Mouse (Mus musculus): Measurements from ENCODE around the gene Gm8068. TPM values are rescaled to one million over a fixed set of nuclear protein-coding genes. Genes with fewer than 3 reads are reported as not detected.
"Not testable (repeated sequence)": the region's sequence is repeated elsewhere in the genome, so short reads cannot be mapped to it uniquely, and the experiment has no call there.

Gm8068 gene
- total RNA-seq (2014; fragmentation: Nextera tagmentation) (not detected in 2 replicates), total RNA-seq (2017) (not detected in 2 replicates), polyA plus RNA-seq (2012) (not detected in 2 replicates)

DNA sequence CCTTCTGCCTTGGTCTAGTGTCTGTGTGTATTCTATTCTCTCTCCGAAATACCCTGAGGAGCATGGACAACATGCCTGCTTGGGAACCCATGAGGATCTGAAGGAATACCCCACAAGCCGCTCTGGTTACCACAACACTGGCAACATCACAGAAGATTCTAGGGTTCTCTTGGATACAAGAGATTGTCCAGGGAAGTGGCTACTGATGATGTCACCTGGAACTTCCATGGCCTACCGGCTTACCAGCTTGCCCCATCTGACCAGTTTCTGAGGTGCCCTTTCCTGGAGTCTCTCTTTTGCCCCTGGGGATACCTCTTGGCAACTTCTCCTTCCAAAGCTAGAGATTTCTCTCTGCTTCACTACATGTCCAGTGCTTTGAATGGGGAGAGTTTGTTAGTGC, at the start of gene Gm8068:
Gm8068 (minus strand) TSS at position 101 of the 400 bp plus-strand sequence.
- not testable (repeated sequence) for H3K4me1 ChIP-seq (ENCODE audit: insufficient read depth, low read depth, low read length); H3K27me3 ChIP-seq (ENCODE audit: insufficient read depth, low read length); H3K9me3 ChIP-seq (replicated peaks); DNase-seq (ENCODE audit: low spot score); ATAC-seq (ENCODE audit: extremely low read depth, insufficient number of reproducible peaks, low FRiP score, poor library complexity, severe bottlenecking); H3K4me3 ChIP-seq (ENCODE audit: low read depth, low read length); H3K36me3 ChIP-seq (replicated peaks)

DNA sequence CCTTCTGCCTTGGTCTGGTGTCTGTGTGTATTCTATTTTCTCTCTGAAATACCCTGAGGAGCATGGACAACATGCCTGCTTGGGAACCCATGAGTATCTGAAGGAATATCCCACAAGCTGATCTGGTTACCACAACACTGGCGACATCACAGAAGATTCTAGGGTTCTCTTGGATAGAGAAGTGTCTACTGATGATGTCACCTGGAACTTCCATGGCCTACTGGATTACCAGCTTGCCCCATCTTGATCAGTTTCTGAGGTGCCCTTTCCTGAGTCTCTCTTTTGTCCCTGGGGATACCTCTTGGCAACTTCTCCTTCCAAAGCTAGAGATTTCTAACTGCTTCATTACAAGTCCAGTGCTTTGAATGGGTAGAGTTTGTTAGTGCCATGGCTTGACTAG, 48.8 kb upstream of the Gm8068 start, which contains the start of gene Gm7929:
Gm7929 (minus strand) TSS at position 101 of the 400 bp plus-strand sequence.
- not testable (repeated sequence) for H3K4me3 ChIP-seq (ENCODE audit: low read depth, low read length); H3K27me3 ChIP-seq (ENCODE audit: insufficient read depth, low read length); H3K9me3 ChIP-seq (replicated peaks); ATAC-seq (ENCODE audit: extremely low read depth, insufficient number of reproducible peaks, low FRiP score, poor library complexity, severe bottlenecking); H3K4me1 ChIP-seq (ENCODE audit: insufficient read depth, low read depth, low read length); H3K36me3 ChIP-seq (replicated peaks); DNase-seq (ENCODE audit: low spot score)

DNA sequence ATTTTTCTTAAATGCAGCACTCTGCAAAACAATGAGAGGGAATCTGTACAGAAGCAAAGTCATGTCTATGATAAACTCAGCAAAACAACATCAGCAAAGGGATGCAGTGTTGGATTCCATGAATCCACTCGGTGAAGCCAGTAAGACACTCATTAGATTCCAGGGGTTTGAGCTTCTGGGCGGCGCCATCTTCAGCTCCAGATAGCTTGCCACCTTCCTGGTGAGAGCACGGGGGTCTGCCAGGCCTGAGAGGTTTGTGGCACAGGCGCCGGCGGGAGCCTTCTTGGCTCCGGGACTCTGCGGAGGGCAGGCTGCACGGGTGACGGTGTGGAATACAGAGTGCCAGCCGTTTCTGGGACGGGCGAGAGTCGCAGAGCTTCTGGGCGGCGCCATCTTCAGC, 21.8 kb upstream of the Gm8068 start:
- ATAC-seq (ENCODE audit: extremely low read depth, insufficient number of reproducible peaks, low FRiP score, poor library complexity, severe bottlenecking); H3K9me3 ChIP-seq (replicated peaks); H3K4me1 ChIP-seq (ENCODE audit: insufficient read depth, low read depth, low read length); DNase-seq (ENCODE audit: low spot score); H3K27me3 ChIP-seq (ENCODE audit: insufficient read depth, low read length); H3K36me3 ChIP-seq (replicated peaks); H3K4me3 ChIP-seq (ENCODE audit: low read depth, low read length): not testable (repeated sequence)

DNA sequence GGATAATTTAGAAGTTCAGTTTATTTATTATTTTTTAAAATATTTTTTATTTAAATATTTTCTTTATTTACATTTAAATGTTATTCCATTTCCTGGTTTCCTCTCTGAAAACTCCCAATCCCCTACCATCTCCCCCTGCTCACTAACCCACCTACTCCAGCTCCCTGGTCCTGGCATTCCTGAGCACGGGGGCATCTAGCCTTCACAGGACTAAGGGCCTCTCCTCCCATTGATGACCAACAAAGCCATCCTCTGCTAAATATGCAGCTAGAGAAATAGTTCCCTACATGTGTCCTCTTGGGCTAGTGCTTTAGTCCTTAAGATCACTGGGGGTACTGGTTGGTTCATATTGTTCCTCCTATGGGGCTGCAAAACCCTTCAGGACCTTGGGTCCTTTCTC, 15.5 kb upstream of the Gm8068 start:
- ATAC-seq (ENCODE audit: extremely low read depth, insufficient number of reproducible peaks, low FRiP score, poor library complexity, severe bottlenecking), result not testable (repeated sequence)

DNA sequence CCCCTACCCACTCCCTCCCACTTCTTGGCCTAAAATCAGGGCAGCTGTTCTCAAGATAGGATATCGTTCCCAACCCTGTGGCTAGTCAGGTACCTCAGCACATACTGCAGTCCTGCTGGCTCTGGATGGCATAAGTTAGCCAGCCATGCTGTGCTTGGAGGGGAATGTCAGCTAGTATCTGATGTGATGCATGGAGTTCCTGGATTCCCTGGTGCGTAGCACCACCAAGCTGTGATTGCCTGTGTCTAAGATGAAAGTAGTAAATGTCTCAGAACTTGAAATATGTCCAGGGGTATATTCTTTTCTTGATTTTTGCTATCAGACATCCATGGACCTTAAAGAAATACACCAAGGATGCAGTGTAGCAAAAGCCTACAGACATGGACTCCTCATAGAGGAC, 53.5 kb downstream of the Gm8068 start:
- H3K4me3 ChIP-seq (ENCODE audit: low read depth, low read length); H3K27me3 ChIP-seq (ENCODE audit: insufficient read depth, low read length); H3K4me1 ChIP-seq (ENCODE audit: insufficient read depth, low read depth, low read length); DNase-seq (ENCODE audit: low spot score); H3K36me3 ChIP-seq (replicated peaks); H3K9me3 ChIP-seq (replicated peaks); ATAC-seq (ENCODE audit: extremely low read depth, insufficient number of reproducible peaks, low FRiP score, poor library complexity, severe bottlenecking): not testable (repeated sequence)

More for the DNA sequence above, 15.5 kb upstream of the Gm8068 start:
- DNase-seq (ENCODE audit: low spot score); H3K4me1 ChIP-seq (ENCODE audit: insufficient read depth, low read depth, low read length); H3K27me3 ChIP-seq (ENCODE audit: insufficient read depth, low read length); H3K36me3 ChIP-seq (replicated peaks); H3K4me3 ChIP-seq (ENCODE audit: low read depth, low read length); H3K9me3 ChIP-seq (replicated peaks): not testable (repeated sequence)

Other genes with a start within 250 kb of the Gm8068 start
- not detected in 2 replicates for gene Gm7954, start 248.4 kb downstream of the Gm8068 start, total RNA-seq (2014; fragmentation: Nextera tagmentation)
- gene Gm7954, start 248.4 kb downstream of the Gm8068 start, total RNA-seq (2017), result 0.38 TPM in 1 of 2 replicates, not detected in the other
- not detected in 2 replicates for gene Gm7954, start 248.4 kb downstream of the Gm8068 start, polyA plus RNA-seq (2012)
- gene Gm3486, start 212.4 kb downstream of the Gm8068 start, total RNA-seq (2014; fragmentation: Nextera tagmentation), result not detected in 2 replicates
- not detected in 2 replicates for gene Gm3486, start 212.4 kb downstream of the Gm8068 start, total RNA-seq (2017)
- not detected in 2 replicates for gene Gm3486, start 212.4 kb downstream of the Gm8068 start, polyA plus RNA-seq (2012)
- not detected in 2 replicates for gene Gm7970, start 146.3 kb downstream of the Gm8068 start, total RNA-seq (2014; fragmentation: Nextera tagmentation)
- not detected in 2 replicates for gene Gm7970, start 146.3 kb downstream of the Gm8068 start, total RNA-seq (2017)
- not detected in 2 replicates for gene Gm7970, start 146.3 kb downstream of the Gm8068 start, polyA plus RNA-seq (2012)
- gene 1700049E17Rik2, start 128.7 kb downstream of the Gm8068 start, total RNA-seq (2014; fragmentation: Nextera tagmentation), result 0.58 TPM in 1 of 2 replicates, not detected in the other
- 0.22 TPM in 1 of 2 replicates, not detected in the other for gene 1700049E17Rik2, start 128.7 kb downstream of the Gm8068 start, total RNA-seq (2017)
- not detected in 2 replicates for gene 1700049E17Rik2, start 128.7 kb downstream of the Gm8068 start, polyA plus RNA-seq (2012)
- gene Gm3072, start 77.3 kb downstream of the Gm8068 start, total RNA-seq (2014; fragmentation: Nextera tagmentation), result not detected in 2 replicates
- not detected in 2 replicates for gene Gm3072, start 77.3 kb downstream of the Gm8068 start, total RNA-seq (2017)
- gene Gm3072, start 77.3 kb downstream of the Gm8068 start, polyA plus RNA-seq (2012), result not detected in 2 replicates
- gene Gm3676, start 55.4 kb downstream of the Gm8068 start, total RNA-seq (2014; fragmentation: Nextera tagmentation), result not detected in 2 replicates
- gene Gm3676, start 55.4 kb downstream of the Gm8068 start, total RNA-seq (2017), result not detected in 2 replicates
- not detected in 2 replicates for gene Gm3676, start 55.4 kb downstream of the Gm8068 start, polyA plus RNA-seq (2012)
- not detected in 2 replicates for gene Gm7929, start 48.7 kb upstream of the Gm8068 start, total RNA-seq (2014; fragmentation: Nextera tagmentation)
- gene Gm7929, start 48.7 kb upstream of the Gm8068 start, total RNA-seq (2017), result not detected in 2 replicates
- gene Gm7929, start 48.7 kb upstream of the Gm8068 start, polyA plus RNA-seq (2012), result not detected in 2 replicates
- gene Gm47189, start 70.6 kb upstream of the Gm8068 start, total RNA-seq (2014; fragmentation: Nextera tagmentation), result not detected in 2 replicates
- gene Gm47189, start 70.6 kb upstream of the Gm8068 start, total RNA-seq (2017), result 0.33 TPM in 1 of 2 replicates, not detected in the other
- gene Gm47189, start 70.6 kb upstream of the Gm8068 start, polyA plus RNA-seq (2012), result not detected in 2 replicates
- gene Gm7980, start 205.4 kb upstream of the Gm8068 start, total RNA-seq (2014; fragmentation: Nextera tagmentation), result not detected in 2 replicates
- gene Gm7980, start 205.4 kb upstream of the Gm8068 start, total RNA-seq (2017), result not detected in 2 replicates
- not detected in 2 replicates for gene Gm7980, start 205.4 kb upstream of the Gm8068 start, polyA plus RNA-seq (2012)
- not detected in 2 replicates for gene 1700049E17Rik1, start 223.1 kb upstream of the Gm8068 start, total RNA-seq (2014; fragmentation: Nextera tagmentation)
- not detected in 2 replicates for gene 1700049E17Rik1, start 223.1 kb upstream of the Gm8068 start, total RNA-seq (2017)
- not detected in 2 replicates for gene 1700049E17Rik1, start 223.1 kb upstream of the Gm8068 start, polyA plus RNA-seq (2012)
- not detected in 2 replicates for gene 1700024B05Rik, start 242.1 kb upstream of the Gm8068 start, total RNA-seq (2014; fragmentation: Nextera tagmentation)
- gene 1700024B05Rik, start 242.1 kb upstream of the Gm8068 start, total RNA-seq (2017), result 0.58 TPM in 1 of 2 replicates, not detected in the other
- gene 1700024B05Rik, start 242.1 kb upstream of the Gm8068 start, polyA plus RNA-seq (2012), result not detected in 2 replicates

Data from G1E (cell line).